Mouse (Mus musculus): ENCODE measurements around the gene Ttyh2. TPM values are rescaled to one million over a fixed set of nuclear protein-coding genes. Genes with fewer than 3 reads are reported as not detected.

The Ttyh2 gene
- polyA plus RNA-seq, 1 experiment: 12.4 TPM

- H3K4me3 ChIP-seq (ENCODE audit: insufficient read depth, low read depth, low read length): no peak overlapping the region
- no peak overlapping the region for H3K27ac ChIP-seq (replicated peaks; ENCODE audit: low read depth, low read length)
- H3K4me1 ChIP-seq (ENCODE audit: control insufficient read depth, insufficient read depth, insufficient read length, low read length): peaks cover 22% of the 10 kb centered on the region
Measured at GRCm38 (mm10) chr11:114683029-114683721, 7.9 kb downstream of the Ttyh2 start.

GRCm38 (mm10) chr11:114683722-114684621 lies 8.7 kb downstream of the Ttyh2 start:
- H3K4me1 ChIP-seq (ENCODE audit: control insufficient read depth, insufficient read depth, insufficient read length, low read length): peaks cover 20% of the 10 kb centered on the region
- no peak overlapping the region for H3K4me3 ChIP-seq (ENCODE audit: insufficient read depth, low read depth, low read length)
- H3K27ac ChIP-seq (replicated peaks; ENCODE audit: low read depth, low read length): no peak overlapping the region

GRCm38 (mm10) chr11:114684627-114685373 lies 9.6 kb downstream of the Ttyh2 start:
- H3K27ac ChIP-seq (replicated peaks; ENCODE audit: low read depth, low read length): no peak overlapping the region
- no peak overlapping the region for H3K4me3 ChIP-seq (ENCODE audit: insufficient read depth, low read depth, low read length)
- H3K4me1 ChIP-seq (ENCODE audit: control insufficient read depth, insufficient read depth, insufficient read length, low read length): peaks cover 13% of the 10 kb centered on the region

GRCm38 (mm10) chr11:114685526-114686040 lies 10.4 kb downstream of the Ttyh2 start:
- H3K27ac ChIP-seq (replicated peaks; ENCODE audit: low read depth, low read length): no peak overlapping the region
- H3K4me1 ChIP-seq (ENCODE audit: control insufficient read depth, insufficient read depth, insufficient read length, low read length): peaks cover 7% of the 10 kb centered on the region; the same call in 1 of the 2 replicates
- no peak overlapping the region for H3K4me3 ChIP-seq (ENCODE audit: insufficient read depth, low read depth, low read length)

GRCm38 (mm10) chr11:114686221-114686959 lies 11.2 kb downstream of the Ttyh2 start:
- peaks cover 7% of the 10 kb centered on the region; the same call in 1 of the 2 replicates for H3K4me1 ChIP-seq (ENCODE audit: control insufficient read depth, insufficient read depth, insufficient read length, low read length)
- no peak overlapping the region for H3K27ac ChIP-seq (replicated peaks; ENCODE audit: low read depth, low read length)
- no peak overlapping the region for H3K4me3 ChIP-seq (ENCODE audit: insufficient read depth, low read depth, low read length)

GRCm38 (mm10) chr11:114687574-114688188 lies 12.4 kb downstream of the Ttyh2 start:
- Histone ChIP-seq H3K4me1 (ENCODE audit: control insufficient read depth, insufficient read depth, insufficient read length, low read length) (peaks cover 7% of the 10 kb centered on the region; the same call in 1 of the 2 replicates), H3K4me3 (ENCODE audit: insufficient read depth, low read depth, low read length) (no peak overlapping the region), H3K27ac (replicated peaks; ENCODE audit: low read depth, low read length) (no peak overlapping the region)

- no peak overlapping the region for H3K27ac ChIP-seq (replicated peaks; ENCODE audit: low read depth, low read length)
- H3K4me3 ChIP-seq (ENCODE audit: insufficient read depth, low read depth, low read length): no peak overlapping the region
- H3K4me1 ChIP-seq (ENCODE audit: control insufficient read depth, insufficient read depth, insufficient read length, low read length): peaks cover 7% of the 10 kb centered on the region; the same call in 1 of the 2 replicates
Measured at GRCm38 (mm10) chr11:114688729-114689128, 13.5 kb downstream of the Ttyh2 start.

GRCm38 (mm10) chr11:114690192-114690591 lies 15.0 kb downstream of the Ttyh2 start:
- Histone ChIP-seq H3K4me3 (ENCODE audit: insufficient read depth, low read depth, low read length) (no peak overlapping the region), H3K27ac (replicated peaks; ENCODE audit: low read depth, low read length) (no peak overlapping the region), H3K4me1 (ENCODE audit: control insufficient read depth, insufficient read depth, insufficient read length, low read length) (0 out of 2 replicates have a peak, but pooled peaks cover under 1% of the 10 kb centered on the region)

GRCm38 (mm10) chr11:114691454-114692182 lies 16.4 kb downstream of the Ttyh2 start:
- Histone ChIP-seq H3K27ac (replicated peaks; ENCODE audit: low read depth, low read length) (no peak overlapping the region), H3K4me1 (ENCODE audit: control insufficient read depth, insufficient read depth, insufficient read length, low read length) (no peaks in the 10 kb centered on the region), H3K4me3 (ENCODE audit: insufficient read depth, low read depth, low read length) (no peak overlapping the region)

GRCm38 (mm10) chr11:114692601-114693000 lies 17.4 kb downstream of the Ttyh2 start:
- H3K27ac ChIP-seq (replicated peaks; ENCODE audit: low read depth, low read length): no peak overlapping the region
- H3K4me1 ChIP-seq (ENCODE audit: control insufficient read depth, insufficient read depth, insufficient read length, low read length): no peaks in the 10 kb centered on the region
- H3K4me3 ChIP-seq (ENCODE audit: insufficient read depth, low read depth, low read length): no peak overlapping the region

GRCm38 (mm10) chr11:114693456-114693855 lies 18.2 kb downstream of the Ttyh2 start:
- H3K27ac ChIP-seq (replicated peaks; ENCODE audit: low read depth, low read length): no peak overlapping the region
- H3K4me3 ChIP-seq (ENCODE audit: insufficient read depth, low read depth, low read length): no peak overlapping the region
- H3K4me1 ChIP-seq (ENCODE audit: control insufficient read depth, insufficient read depth, insufficient read length, low read length): no peaks in the 10 kb centered on the region

- H3K4me3 ChIP-seq (ENCODE audit: insufficient read depth, low read depth, low read length): no peak overlapping the region
- no peaks in the 10 kb centered on the region for H3K4me1 ChIP-seq (ENCODE audit: control insufficient read depth, insufficient read depth, insufficient read length, low read length)
- no peak overlapping the region for H3K27ac ChIP-seq (replicated peaks; ENCODE audit: low read depth, low read length)
Measured at GRCm38 (mm10) chr11:114694451-114694850, 19.2 kb downstream of the Ttyh2 start.

GRCm38 (mm10) chr11:114698496-114698895 lies 23.3 kb downstream of the Ttyh2 start:
- Histone ChIP-seq H3K4me3 (ENCODE audit: insufficient read depth, low read depth, low read length) (no peak overlapping the region), H3K27ac (replicated peaks; ENCODE audit: low read depth, low read length) (no peak overlapping the region), H3K4me1 (ENCODE audit: control insufficient read depth, insufficient read depth, insufficient read length, low read length) (no peaks in the 10 kb centered on the region)

All from brown adipose tissue, adult 24 weeks (tissue).